Mouse (Mus musculus) gastrocnemius, postnatal 25 days (tissue): Measurements from ENCODE around the gene Nptx2. TPM values are rescaled to one million over a fixed set of nuclear protein-coding genes. Genes with fewer than 3 reads are reported as not detected.

ENCODE experiments used
- DNase-seq: peaks from one replicate; pipeline ENCODE4 v3.0.0; 2022
- total RNA-seq, 2 experiments: library from RNA; stranded (reverse); gene quantifications; 1 replicate in 1 of 2; 2 replicates in 1 of 2; pipeline ENCODE4 v1.2.3; 2021

Nptx2 gene
- total RNA-seq, 2 experiments from 2014 or later, result 0.10 to 0.13 TPM

- no peak for DNase-seq
These were observed 39.4 kb downstream of the Nptx2 start for GRCm38 (mm10) chr5:144585100-144585499.

- DNase-seq, result no peak
These were observed 45.7 kb downstream of the Nptx2 start for GRCm38 (mm10) chr5:144591248-144591880.

DNA sequence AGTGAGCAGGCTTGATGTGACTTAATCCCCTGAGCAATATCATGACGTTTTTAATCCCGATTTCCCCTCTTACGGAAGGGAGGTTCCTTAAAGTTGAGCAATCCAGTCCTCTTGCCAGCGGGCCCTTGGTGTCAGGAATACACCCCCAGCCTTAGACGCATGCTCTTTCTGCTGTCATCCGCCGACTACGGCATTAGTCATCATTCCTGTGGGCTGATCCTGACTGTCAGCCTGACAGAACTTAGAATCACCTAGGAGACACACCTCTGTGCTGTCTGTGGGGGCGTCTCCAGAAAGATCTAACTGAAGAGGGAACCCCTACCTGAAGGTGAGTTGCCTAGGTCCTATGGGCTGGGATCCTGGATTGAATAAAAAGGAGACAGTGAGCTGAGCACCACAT, 49.1 kb downstream of the Nptx2 start:
- DNase-seq, result no peak

Other genes with a start within 250 kb of the Nptx2 start
- gene Baiap2l1, start 187.8 kb upstream of the Nptx2 start, total RNA-seq, result under 1 TPM; 0.35 to 0.84 TPM
- gene Tmem130, start 215.9 kb downstream of the Nptx2 start, total RNA-seq, result not detected
- 10 to 100 TPM; 27.1 to 29.1 TPM for gene Trrap, start 221.8 kb downstream of the Nptx2 start, total RNA-seq